Mouse (Mus musculus): ENCODE data around the gene Nckap5.

The Nckap5 gene

GRCm38 (mm10) chr1:126473044-126473443 is 357.6 kb downstream of the Nckap5 start:
- DNase-seq (ENCODE audit: low read depth, low spot score), result no peak

- no peak for DNase-seq (ENCODE audit: low read depth, low spot score)
These were observed 359.2 kb downstream of the Nckap5 start for GRCm38 (mm10) chr1:126471419-126471818.

GRCm38 (mm10) chr1:126470883-126471282 is 359.7 kb downstream of the Nckap5 start:
- DNase-seq (ENCODE audit: low read depth, low spot score), result no peak

- no peak for DNase-seq (ENCODE audit: low read depth, low spot score)
These were observed 360.6 kb downstream of the Nckap5 start for GRCm38 (mm10) chr1:126469818-126470544.

- DNase-seq (ENCODE audit: low read depth, low spot score), result no peak
These were observed 368.9 kb downstream of the Nckap5 start for GRCm38 (mm10) chr1:126461527-126462354.

- no peak for DNase-seq (ENCODE audit: low read depth, low spot score)
These were observed 372.9 kb downstream of the Nckap5 start for GRCm38 (mm10) chr1:126457739-126458138.

GRCm38 (mm10) chr1:126454504-126455173 is 376.0 kb downstream of the Nckap5 start:
- no peak for DNase-seq (ENCODE audit: low read depth, low spot score)

- no peak for DNase-seq (ENCODE audit: low read depth, low spot score)
These were observed 379.1 kb downstream of the Nckap5 start for GRCm38 (mm10) chr1:126451472-126451871.

- DNase-seq (ENCODE audit: low read depth, low spot score), result no peak
These were observed 381.2 kb downstream of the Nckap5 start for GRCm38 (mm10) chr1:126449424-126449823.

- DNase-seq (ENCODE audit: low read depth, low spot score), result no peak
These were observed 386.7 kb downstream of the Nckap5 start for GRCm38 (mm10) chr1:126443890-126444289.

GRCm38 (mm10) chr1:126442723-126443122 is 387.9 kb downstream of the Nckap5 start:
- DNase-seq (ENCODE audit: low read depth, low spot score), result no peak

- DNase-seq (ENCODE audit: low read depth, low spot score), result no peak
These were observed 392.5 kb downstream of the Nckap5 start for GRCm38 (mm10) chr1:126438000-126438572.

- no peak for DNase-seq (ENCODE audit: low read depth, low spot score)
These were observed 393.5 kb downstream of the Nckap5 start for GRCm38 (mm10) chr1:126436937-126437667.

- no peak for DNase-seq (ENCODE audit: low read depth, low spot score)
These were observed 398.3 kb downstream of the Nckap5 start for GRCm38 (mm10) chr1:126432285-126432684.

- DNase-seq (ENCODE audit: low read depth, low spot score), result peak; percentile 56
These were observed 399.0 kb downstream of the Nckap5 start for GRCm38 (mm10) chr1:126431594-126431993.

- no peak for DNase-seq (ENCODE audit: low read depth, low spot score)
These were observed 419.2 kb downstream of the Nckap5 start for GRCm38 (mm10) chr1:126411426-126411825.

GRCm38 (mm10) chr1:126407886-126408285 is 422.7 kb downstream of the Nckap5 start:
- DNase-seq (ENCODE audit: low read depth, low spot score), result no peak

GRCm38 (mm10) chr1:126405543-126405942 is 425.1 kb downstream of the Nckap5 start:
- no peak for DNase-seq (ENCODE audit: low read depth, low spot score)

- DNase-seq (ENCODE audit: low read depth, low spot score), result no peak
These were observed 426.6 kb downstream of the Nckap5 start for GRCm38 (mm10) chr1:126403970-126404369.

- no peak for DNase-seq (ENCODE audit: low read depth, low spot score)
These were observed 439.4 kb downstream of the Nckap5 start for GRCm38 (mm10) chr1:126391204-126391603.

- no peak for DNase-seq (ENCODE audit: low read depth, low spot score)
These were observed 453.1 kb downstream of the Nckap5 start for GRCm38 (mm10) chr1:126377339-126377980.
